Mouse (Mus musculus): Measurements from ENCODE around the gene Ugt1a7c. TPM values are rescaled to one million over a fixed set of nuclear protein-coding genes. Genes with fewer than 3 reads are reported as not detected.
A peak's percentile ranks its signal among the peaks of the same experiment; 100 is the strongest.
"Not testable (repeated sequence)": the region's sequence is repeated elsewhere in the genome, so short reads cannot be mapped to it uniquely, and the experiment has no call there.

Ugt1a7c gene
- total RNA-seq (2021), result 1 to 10 TPM; 1.2 to 1.3 TPM
- long read RNA-seq, experiment 1, partial matches to known transcripts, result 0 of 2 reads
- long read RNA-seq, experiment 1, other reads (novel, unspliced or antisense), result 0 of 2 reads
- long read RNA-seq, experiment 2, result 0 reads

DNA sequence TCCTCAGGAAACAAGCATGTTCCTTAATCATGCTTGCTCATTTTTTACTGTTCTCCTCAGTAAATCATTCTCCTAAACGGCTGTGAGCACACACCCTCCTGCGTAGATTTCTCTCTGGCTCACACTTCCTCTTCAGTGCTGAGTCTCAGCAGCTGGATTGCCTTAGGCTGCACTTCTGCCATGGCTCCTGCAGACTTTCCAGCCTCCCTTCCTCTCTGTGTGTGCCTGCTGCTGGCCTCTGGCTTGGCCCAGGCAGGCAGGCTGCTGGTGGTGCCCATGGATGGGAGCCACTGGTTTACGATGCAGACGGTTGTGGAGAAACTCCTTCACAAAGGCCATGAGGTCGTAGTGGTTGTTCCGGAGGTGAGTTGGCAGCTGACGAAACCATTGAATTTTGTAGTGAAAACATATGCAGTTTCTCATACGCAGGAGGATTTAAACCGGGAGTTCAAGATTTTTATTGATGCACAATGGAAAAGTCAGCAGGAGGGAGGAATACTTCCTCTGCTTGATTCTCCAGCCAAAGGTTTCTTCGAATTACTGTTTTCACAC lies at the start of gene Ugt1a7c:
Gene Ugt1a7c (plus strand): TSS at position 122 of the 552 bp plus-strand sequence.
- peak; percentile 41 to 66 for DNase-seq

DNA sequence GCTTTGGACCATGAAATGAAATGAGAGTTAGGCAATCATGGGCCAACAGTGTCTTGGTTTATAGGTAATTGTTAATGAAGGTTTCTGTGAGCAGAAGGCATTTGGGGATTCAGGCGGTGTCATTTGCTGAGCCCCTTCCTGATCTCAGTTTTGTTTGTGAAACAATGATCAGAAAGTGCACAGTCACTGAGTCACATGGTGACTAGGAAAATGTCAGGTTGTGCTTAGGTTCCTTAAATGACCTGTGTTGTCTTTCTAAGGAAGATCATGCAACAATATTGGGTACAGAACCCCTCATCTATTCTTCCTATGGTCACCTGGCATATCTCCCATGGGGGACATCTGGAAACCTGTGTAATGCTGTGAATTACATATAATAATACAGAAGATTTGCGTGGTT lies 47.5 kb upstream of the Ugt1a7c start:
- DNase-seq, result not testable (repeated sequence)

DNA sequence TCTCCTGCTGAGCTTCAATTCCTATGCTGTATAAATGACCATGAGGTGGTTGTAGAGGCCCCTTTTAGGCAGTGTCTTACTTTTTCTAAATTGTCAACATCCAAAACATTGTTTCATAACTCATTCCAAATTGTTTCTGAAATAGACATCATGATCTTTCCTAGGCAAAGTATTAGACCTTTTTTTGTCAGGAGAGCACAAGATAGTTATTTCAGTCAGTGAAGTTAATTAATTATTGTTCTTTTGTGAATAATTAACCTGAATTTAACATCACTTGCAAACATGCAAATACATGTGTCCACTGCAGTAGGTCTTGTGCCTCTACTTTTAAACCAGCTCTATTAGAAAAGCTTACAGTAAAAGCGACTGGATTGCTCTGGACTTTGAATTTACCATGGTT lies 39.8 kb upstream of the Ugt1a7c start, which contains the start of gene Ugt1a10:
Gene Ugt1a10 (plus strand): TSS at position 301 of the 400 bp plus-strand sequence.
- DNase-seq, result no peak

DNA sequence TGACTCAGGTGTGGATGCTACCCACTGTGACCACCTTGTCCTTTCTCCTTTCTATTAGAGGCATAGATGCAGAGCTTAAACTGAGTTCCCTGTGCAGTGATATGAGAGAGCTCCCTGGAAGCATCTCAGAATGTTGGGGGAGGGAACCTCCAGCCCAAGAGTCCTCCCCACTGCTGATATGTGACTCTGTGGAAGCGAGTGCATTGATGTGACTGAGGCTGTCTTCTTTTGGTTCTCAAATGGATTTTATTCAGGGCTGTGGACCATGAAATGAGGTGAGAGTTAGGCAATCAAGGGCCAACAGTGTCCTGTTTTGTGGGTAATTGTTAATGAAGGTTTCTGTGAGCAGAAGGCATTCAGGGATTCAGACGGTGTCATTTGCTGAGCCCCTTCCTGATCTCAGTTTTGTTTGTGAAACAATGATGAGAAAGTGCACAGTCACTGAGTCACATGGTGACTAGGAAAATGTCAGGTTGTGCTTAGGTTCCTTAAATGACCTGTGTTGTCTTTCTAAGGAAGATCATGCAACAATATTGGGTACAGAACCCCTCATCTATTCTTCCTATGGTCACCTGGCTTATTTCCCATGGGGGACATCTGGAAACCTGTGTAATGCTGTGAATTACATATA lies 28.3 kb upstream of the Ugt1a7c start:
- DNase-seq, result not testable (repeated sequence)

DNA sequence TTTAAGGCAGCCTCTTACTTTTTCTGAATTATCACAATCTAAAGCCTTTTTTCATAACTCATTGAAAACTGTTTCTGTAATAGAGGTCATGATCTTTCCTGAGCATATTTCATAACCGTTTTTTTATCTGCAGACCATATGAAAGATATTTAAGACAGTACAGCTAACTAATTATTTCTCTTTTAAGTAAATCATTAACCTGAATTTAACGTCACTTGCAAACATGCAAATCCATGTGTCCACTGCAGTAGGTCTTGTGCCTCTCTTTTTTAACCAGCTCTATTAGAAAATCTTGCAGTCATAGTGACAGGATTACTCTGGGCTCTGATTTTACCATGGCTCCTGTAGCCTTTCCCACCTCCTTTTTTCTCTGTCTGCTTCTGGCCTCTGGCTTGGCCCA lies 24.4 kb upstream of the Ugt1a7c start, which contains the start of gene Ugt1a9:
Gene Ugt1a9 (plus strand): TSS at position 306 of the 400 bp plus-strand sequence.
- DNase-seq, result no peak

DNA sequence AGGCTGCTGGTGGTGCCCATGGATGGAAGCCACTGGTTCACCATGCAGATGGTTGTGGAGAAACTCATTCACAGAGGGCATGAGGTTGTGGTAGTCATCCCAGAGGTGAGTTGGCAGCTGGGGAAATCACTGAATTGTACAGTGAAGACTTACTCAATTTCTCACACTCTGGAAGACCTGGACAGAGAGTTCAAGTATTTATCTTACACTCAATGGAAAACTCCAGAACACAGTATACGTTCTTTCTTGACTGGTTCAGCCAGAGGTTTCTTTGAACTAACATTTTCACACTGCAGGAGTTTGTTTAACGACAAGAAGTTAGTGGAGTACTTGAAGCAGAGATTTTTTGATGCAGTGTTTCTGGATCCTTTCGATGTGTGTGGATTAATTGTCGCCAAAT lies 24.0 kb upstream of the Ugt1a7c start:
- DNase-seq, result no peak

DNA sequence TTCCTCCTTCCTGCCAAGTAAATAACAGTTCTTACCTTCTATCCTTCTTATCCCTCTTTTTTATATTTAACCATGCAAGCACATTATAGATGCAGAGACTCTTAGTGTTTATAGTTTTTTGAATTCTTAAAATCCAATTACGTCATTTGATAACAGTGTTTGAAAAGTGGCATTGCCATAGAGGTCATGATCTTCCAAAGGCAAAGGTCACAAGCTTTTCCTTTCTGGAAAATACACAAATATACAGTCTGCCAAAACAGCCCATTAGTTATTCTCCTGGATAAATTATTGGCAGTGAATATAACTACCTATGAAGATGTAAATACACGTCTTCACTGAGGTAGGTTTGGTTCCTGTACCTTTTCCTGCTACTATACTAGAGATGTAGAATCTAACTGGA lies 20.4 kb upstream of the Ugt1a7c start:
- DNase-seq, result no peak

DNA sequence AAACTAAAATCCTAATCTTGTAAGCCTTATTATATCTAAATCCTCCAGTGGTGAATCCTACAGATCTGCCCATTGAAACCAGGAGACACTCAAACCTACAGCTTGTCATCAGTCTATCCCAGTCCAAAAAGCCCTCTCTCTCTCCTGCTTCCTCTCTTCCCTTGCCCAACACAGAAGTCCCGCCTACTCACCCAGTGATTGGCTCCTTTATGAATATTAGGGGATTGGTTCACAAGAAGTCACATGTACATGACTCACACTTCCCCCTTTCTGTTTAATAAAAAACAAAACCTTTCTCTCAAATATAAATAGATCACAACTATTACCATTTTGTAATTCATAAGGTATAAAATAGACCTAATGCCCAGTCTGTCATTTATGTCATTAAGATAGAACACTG lies 17.7 kb upstream of the Ugt1a7c start:
- DNase-seq, result no peak

DNA sequence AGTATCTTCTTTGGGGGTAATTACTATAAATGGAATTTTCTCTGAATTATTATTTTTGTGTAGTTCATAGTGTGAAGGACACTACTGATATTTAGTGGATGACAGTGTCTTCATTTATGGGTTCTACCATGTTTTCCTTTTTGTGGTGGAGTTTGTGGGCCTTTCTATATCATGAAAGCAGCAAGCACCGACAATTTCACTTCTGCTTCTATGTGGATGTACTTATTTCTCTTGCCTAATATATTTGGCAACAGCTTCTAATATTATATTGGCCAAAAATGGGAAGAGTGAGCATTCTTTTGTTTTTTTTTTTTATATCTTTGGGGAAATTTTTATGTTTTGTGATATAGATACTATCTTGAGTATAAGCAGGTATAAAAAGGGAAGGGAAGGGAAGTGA lies 13.2 kb upstream of the Ugt1a7c start:
- no peak for DNase-seq

DNA sequence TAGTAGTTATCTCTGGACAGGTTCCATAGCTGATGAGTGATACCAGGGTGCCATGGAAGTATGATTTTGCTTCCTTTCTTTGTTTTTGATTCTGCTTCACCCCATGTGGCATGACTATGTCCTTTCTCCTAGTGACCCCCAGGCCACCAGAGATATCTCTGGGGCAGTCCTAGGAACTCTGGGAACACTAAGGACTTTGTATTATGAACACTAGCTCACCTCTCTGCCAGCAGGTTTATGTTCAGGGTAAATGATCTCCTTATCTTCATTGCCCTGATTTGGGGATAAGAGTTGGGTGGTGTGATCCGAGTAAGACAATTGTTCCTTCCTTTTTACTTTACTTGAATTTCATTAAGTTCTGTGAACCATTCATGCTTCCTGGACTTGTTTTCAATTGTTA lies 8.7 kb upstream of the Ugt1a7c start:
- DNase-seq, result no peak

DNA sequence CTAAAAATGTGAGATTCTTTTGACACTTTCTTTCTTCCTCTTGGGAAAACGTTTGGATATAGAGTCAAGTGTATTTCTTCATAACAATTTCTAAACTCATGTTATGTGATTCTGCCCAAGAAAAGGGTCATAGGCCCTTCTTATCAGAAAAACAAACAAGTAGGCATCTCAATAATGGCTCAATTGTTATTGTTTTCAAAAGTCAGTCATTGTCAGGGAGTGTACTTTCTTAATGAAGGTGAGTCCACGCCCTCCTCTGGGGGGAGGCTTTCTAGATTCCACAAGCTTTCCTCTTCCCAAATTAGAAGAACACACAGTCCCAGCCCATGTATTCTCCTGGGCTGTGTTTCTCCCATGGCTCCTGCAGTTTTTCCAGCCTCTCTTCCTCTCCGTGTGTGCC lies 7.3 kb upstream of the Ugt1a7c start, which contains the start of gene Ugt1a8:
Gene Ugt1a8 (plus strand): TSS at position 301 of the 400 bp plus-strand sequence.
- DNase-seq, result no peak

DNA sequence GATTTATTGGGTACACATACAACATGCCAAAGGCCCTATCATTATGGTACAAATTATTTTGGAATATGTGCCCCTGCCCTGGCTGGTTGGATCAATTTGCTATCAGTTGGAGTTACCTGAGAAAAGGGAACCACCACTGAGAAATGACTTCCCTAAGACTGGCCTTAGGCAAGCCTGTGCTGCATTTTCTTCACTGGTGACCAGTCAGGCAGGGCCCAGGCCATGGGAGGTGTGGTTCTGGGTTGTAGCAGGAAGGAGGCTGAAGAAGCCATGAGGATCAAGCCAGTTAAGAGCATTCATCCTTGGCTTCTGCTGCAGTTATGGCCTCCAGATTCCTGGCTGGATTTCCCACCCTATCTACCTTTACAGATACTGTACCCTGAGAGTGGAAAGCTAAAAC lies 2.5 kb upstream of the Ugt1a7c start:
- DNase-seq, result no peak

DNA sequence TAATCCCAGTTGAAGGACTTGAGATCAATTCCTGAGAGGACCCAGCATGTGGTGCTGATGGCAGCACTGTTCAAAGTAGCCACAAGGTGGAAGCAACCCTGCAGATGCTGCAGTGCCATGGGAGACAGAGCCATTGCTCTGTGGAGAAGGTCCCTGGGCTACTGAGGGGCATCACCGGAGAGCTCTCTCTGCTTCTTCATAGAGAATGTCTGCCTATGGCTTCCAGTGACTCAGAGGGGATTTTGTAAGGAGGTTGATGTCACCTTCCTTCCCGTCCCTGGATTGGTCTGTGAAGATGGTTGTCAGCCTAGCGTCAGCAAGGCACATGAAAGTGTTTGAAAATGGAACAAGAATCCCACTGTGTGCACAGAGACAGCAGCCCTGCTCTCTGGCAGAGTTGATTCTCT lies 589 bp upstream of the Ugt1a7c start:
- not testable (repeated sequence) for DNase-seq

DNA sequence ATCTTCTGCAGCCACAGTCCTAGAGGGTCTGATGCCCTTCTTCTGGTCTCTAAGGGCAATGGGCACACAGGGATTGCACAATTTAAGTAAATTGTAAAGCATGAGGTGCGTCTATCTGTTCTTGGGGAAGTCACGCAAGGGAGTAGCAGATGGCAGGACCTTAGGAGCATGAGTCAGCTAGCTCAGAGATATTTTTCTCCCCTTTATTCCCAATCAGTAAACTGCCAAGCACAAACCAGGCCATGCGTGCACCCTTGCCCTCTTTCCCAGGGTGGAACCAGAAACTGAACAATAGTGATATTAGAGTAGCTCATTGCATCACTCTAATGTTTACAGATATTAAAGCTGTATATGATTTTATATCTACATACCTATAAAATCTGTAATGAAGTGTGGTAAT lies 3.7 kb downstream of the Ugt1a7c start:
- DNase-seq, result not testable (repeated sequence)

DNA sequence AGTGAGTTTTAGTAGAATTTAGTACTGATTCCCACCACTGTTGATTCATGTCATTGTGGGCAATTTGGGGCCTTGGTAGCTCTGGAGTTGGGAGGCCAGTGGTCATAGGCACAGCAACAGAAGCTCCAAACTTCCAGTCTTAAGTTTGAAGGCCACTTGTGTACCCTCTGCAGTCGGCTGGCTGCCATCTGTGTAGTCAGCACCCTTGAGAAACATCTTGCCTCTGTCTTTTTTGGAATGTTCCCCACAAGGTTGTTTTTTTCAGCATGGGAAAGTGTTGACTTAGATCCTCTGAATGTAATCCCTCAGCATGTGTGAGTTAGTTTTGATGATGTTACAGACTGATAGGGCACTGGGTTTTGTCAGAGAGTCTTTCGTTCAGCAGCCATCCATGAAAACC lies 4.8 kb downstream of the Ugt1a7c start:
- DNase-seq, result not testable (repeated sequence)

DNA sequence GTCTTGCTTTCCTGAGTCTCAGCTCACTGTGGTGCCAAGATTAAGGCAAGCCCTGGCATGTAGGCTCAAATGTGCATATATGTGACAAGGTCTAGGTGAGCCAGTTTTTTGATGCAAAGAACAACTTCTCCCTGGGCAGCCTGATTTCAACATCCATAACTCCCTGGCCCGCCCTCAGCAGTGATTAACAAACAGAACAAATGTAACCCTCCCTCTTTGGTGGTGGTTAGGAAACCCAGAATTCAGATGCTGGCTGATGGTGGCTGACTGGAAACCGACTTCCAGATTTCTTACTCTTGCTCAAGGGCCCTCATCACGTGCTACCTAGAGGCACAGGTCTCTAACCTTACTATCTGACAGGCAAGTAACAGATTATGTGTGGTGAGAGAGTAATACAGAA lies 8.2 kb downstream of the Ugt1a7c start, which contains the start of gene Ugt1a6b:
Gene Ugt1a6b (plus strand): TSS at position 234 of the 400 bp plus-strand sequence.
- peak in 1 of 2 experiments; percentile 27 for DNase-seq

DNA sequence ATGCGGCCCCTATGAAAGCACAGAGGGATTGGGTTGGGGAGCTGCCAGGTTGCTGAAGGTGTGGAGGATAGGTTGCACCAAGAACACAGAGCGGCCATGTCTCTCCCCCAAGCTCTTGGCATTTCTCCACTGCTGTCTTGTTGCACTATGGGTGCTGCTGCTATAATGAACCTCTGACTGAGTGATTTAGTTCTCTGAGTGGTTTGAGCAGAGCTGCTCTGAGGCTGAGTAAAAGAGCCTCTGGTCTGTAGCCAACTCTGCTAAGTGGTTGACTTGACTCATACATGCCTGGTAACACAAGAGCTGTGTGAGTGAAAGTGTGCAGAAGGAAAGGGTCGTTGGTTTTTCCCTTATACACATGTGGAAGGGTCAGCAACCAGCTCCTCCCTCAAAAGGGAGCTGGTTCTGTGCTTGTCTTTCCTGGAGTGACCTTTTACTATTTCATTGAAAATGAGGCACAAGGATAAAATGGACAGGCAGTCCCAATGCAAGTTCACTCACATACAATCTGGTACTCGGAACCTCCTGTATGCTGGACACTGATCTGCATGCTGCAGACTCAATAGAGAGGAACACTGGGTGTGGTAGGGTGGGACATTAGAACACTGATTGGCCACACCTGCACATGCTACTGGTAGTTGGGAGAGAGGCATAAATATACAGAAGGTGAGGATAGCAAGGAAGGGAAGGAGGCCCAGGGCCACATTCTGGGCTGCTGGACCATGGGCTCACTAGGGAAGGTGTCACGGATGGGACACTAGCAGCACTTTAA lies 9.0 kb downstream of the Ugt1a7c start:
- not testable (repeated sequence) for DNase-seq

DNA sequence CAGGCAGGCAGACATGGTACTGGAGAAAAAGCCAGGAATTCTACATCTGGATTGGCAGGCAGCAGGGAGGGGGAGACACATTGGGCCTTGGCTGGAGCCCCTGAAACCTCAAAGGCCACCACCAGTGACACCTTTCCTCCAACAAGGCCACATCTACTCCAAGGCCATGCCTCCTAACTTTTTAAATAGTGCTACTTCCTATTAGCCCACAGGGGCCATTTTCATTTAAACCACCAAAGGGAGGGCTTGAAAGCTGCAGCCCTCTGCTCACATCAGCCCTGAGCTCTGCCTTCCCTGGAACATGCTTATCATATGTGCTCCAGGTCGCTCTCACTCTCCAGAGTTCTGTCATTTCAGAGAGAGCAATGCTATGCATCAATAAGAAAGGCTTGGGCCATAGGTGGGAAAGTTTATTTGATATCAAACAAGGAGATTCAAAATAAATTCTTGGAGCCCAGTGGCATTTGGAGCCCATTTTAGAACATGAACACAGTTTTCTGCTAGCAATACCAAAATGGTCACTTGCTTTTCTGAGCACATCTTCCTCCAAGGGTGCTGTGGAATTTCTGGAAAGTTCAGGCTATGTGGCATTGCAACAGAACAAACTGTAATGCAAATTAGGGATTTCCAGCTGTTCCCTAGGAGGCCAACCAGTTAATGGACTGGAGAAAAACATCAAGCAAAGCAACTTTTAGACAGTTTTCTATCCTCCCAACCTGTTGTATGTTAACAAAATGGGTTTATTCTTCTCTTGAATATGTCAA lies 10.0 kb downstream of the Ugt1a7c start:
- DNase-seq, result no peak

DNA sequence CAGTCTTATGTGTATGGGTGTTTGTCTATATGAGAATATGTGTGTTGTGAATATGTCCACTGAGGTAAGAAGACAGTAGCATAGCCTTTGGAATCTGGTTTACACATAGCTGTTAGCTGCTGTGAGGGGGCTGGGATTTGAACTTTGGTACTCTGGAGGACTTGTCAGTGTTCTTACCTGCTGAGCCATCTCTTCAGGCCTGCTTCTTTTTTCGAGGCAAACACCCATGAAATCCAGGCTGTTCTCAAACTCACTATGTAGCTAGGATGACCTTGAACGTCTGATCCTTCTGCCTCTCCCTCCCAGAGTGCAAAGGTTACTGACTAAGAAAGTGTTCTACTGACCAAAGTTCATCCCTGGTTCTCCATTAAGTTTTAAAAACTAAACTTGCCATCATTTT lies 10.8 kb downstream of the Ugt1a7c start:
- DNase-seq, result no peak

DNA sequence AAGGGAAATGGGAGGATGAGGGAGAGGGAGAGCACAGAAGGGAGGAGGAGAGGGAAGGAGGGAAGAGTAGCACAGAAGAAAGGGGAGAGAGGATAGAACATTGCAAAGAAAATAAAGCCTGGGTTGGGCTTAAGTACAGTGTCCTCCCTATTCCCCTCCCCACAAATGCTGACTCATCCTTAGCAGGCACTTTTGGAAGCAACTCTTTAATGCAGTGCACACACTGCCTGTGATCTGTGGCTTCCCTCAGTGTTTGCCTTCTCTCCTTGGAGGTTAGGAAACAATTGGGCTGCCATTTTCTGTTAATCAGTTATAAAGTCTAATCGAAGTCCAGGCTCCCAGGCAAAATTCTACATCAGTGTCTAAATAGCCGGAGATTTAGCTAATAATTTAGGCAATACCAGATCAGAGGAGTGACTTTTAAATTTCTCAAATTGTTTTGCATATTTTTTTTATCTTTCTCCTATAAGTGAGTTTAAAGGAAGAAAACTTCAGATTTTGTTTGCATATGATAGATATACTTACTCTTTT lies 14.2 kb downstream of the Ugt1a7c start:
- not testable (repeated sequence) for DNase-seq

DNA sequence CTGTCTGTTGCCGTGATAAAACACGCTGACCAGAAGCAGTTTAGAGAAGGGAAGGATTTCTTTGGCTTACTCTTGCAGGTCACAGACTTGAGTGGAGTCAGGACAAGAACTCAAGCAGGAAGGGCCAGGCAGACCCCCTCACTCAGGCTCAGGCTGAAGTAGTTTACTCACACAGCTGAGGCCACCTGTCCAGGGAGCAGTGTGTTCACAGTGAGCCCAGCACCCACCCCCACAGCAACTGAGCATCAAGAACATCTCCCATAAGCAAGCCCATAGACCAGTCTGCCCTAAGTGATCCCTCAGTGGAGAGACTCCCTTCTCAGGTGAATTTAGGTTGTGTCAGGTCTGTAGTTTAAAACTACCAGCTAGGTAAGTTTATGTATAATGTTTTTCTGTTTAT lies 14.7 kb downstream of the Ugt1a7c start:
- not testable (repeated sequence) for DNase-seq

DNA sequence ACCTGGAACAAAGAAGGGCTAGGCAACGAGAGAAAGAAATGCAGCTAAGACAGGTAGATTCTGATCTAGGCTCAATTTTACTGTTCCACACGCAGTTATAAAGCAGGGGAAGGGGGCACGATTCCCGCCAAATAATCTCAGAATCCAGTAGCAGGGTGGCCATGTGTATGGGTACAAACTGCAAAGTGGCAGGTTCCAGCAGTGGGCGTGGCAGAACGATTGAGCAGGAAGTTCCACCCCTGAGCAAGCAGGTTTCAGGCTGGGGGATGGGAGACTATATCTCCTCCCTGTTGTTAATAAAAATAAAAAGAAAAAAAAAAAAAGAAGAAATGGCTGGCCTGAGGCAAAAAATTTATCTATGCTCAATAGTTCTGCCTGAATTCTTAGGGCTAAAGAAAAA lies 17.9 kb downstream of the Ugt1a7c start:
- DNase-seq, result not testable (repeated sequence)

All from heart, adult 18-20 months (tissue).